Mouse (Mus musculus) T-cell, adult 2 months (primary cell): Measurements from ENCODE around the gene 1700017B05Rik.
"Not testable (repeated sequence)": the region's sequence is repeated elsewhere in the genome, so short reads cannot be mapped to it uniquely, and the experiment has no call there.

ENCODE experiments used
- DNase-seq: peaks from one replicate; pipeline ENCODE4 v3.0.0; 2022; ENCODE audit warnings: low spot score

1700017B05Rik gene

GRCm38 (mm10) chr9:57214500-57214899 lies 47.9 kb downstream of the 1700017B05Rik start:
- no peak for DNase-seq

GRCm38 (mm10) chr9:57212448-57213222 lies 49.8 kb downstream of the 1700017B05Rik start:
- no peak for DNase-seq

- peak; percentile 28 for DNase-seq
Measured at GRCm38 (mm10) chr9:57209316-57209715, 53.1 kb downstream of the 1700017B05Rik start.

GRCm38 (mm10) chr9:57206896-57207295 lies 55.5 kb downstream of the 1700017B05Rik start:
- no peak for DNase-seq

- DNase-seq: not testable (repeated sequence)
Measured at GRCm38 (mm10) chr9:57203571-57203970, 58.8 kb downstream of the 1700017B05Rik start.
